Mouse (Mus musculus) bone marrow, adult 2 months (tissue): ENCODE measurements around the gene Slc16a12.

ENCODE experiments used
- CTCF ChIP-seq: fragments of 200-500 bp; IDR thresholded peaks from 2 replicates; pipeline ENCODE4 v1.5.1; 2011; ENCODE audit warnings: low read length, control low read depth; ENCODE audit not compliant: control insufficient read depth, insufficient read depth
- POLR2A ChIP-seq: fragments of 200-500 bp; IDR thresholded peaks from 2 replicates; pipeline ENCODE4 v1.6.1; 2011; ENCODE audit warnings: low read depth, mild to moderate bottlenecking, control low read depth, low read length, borderline replicate concordance; ENCODE audit not compliant: control insufficient read depth

- TF ChIP-seq POLR2A (no peak), CTCF (no peak)
These were observed 115.6 kb downstream of the Slc16a12 start for GRCm38 (mm10) chr19:34631487-34631886.
